Mouse (Mus musculus) erythroid progenitor cell, adult 5-6 weeks (primary cell): Measurements from ENCODE around the gene 2300002M23Rik. TPM values are rescaled to one million over a fixed set of nuclear protein-coding genes. Genes with fewer than 3 reads are reported as not detected.

Experiments used
- ATAC-seq: replicated peaks from 2 replicates; pipeline ENCODE4 v1.8.0; 2016; ENCODE audit warnings: moderate number of reproducible peaks, mild to moderate bottlenecking, moderate TSS enrichment, inconsistent platforms; ENCODE audit not compliant: poor library complexity, low FRiP score, severe bottlenecking
- total RNA-seq, 2 experiments: library from RNA; stranded (forward) in 1 of 2; stranded (reverse) in 1 of 2; fragments of 150-400 nt in 1 of 2; fragments of 186-747, 209-891 nt in 1 of 2; gene quantifications; 2 replicates each; pipeline versions ENCODE4 v1.2.3 to v1.2.4; 2015 to 2017; ENCODE audit warnings: low replicate concordance in 2 of 2

The 2300002M23Rik gene
- total RNA-seq, 2 experiments from 2014 or later, result not detected

GRCm38 (mm10) chr17:35554761-35555397, 12.4 kb upstream of the 2300002M23Rik start:
- no peak for ATAC-seq

- no peak for ATAC-seq
These were observed 11.0 kb upstream of the 2300002M23Rik start for GRCm38 (mm10) chr17:35556186-35556765.

- peak; percentile 65; the same call in 1 of the 2 replicates for ATAC-seq
These were observed 10.4 kb upstream of the 2300002M23Rik start for GRCm38 (mm10) chr17:35556812-35557211.

GRCm38 (mm10) chr17:35557351-35557750, 9.9 kb upstream of the 2300002M23Rik start:
- ATAC-seq, result no peak

GRCm38 (mm10) chr17:35558216-35558615, 9.0 kb upstream of the 2300002M23Rik start:
- ATAC-seq, result no peak

- no peak for ATAC-seq
These were observed 517 bp downstream of the 2300002M23Rik start for GRCm38 (mm10) chr17:35567767-35568166.

- ATAC-seq, result no peak
These were observed 2.1 kb downstream of the 2300002M23Rik start for GRCm38 (mm10) chr17:35569091-35569944.

- ATAC-seq, result no peak
These were observed 3.6 kb downstream of the 2300002M23Rik start for GRCm38 (mm10) chr17:35570836-35571235.

- ATAC-seq, result no peak
These were observed 4.2 kb downstream of the 2300002M23Rik start for GRCm38 (mm10) chr17:35571477-35571876.

GRCm38 (mm10) chr17:35578211-35578610, 11.0 kb downstream of the 2300002M23Rik start:
- ATAC-seq, result peak; percentile 80

GRCm38 (mm10) chr17:35582900-35583299, 15.7 kb downstream of the 2300002M23Rik start:
- no peak; the same call in 1 of the 2 replicates for ATAC-seq

- ATAC-seq, result peak; percentile 49
These were observed 17.2 kb downstream of the 2300002M23Rik start for GRCm38 (mm10) chr17:35584330-35584937.

GRCm38 (mm10) chr17:35587291-35587690, 20.0 kb downstream of the 2300002M23Rik start:
- no peak for ATAC-seq

- ATAC-seq, result no peak
These were observed 21.1 kb downstream of the 2300002M23Rik start for GRCm38 (mm10) chr17:35588387-35588786.

- peak; percentile 72 for ATAC-seq
These were observed 23.4 kb downstream of the 2300002M23Rik start for GRCm38 (mm10) chr17:35590410-35591218.

GRCm38 (mm10) chr17:35591219-35591578, 23.9 kb downstream of the 2300002M23Rik start:
- ATAC-seq, result no peak

GRCm38 (mm10) chr17:35591731-35592130, 24.5 kb downstream of the 2300002M23Rik start:
- ATAC-seq, result no peak

- no peak for ATAC-seq
These were observed 24.9 kb downstream of the 2300002M23Rik start for GRCm38 (mm10) chr17:35592131-35592530.

GRCm38 (mm10) chr17:35593786-35594185, 26.5 kb downstream of the 2300002M23Rik start:
- ATAC-seq, result no peak
